Mouse (Mus musculus): ENCODE data around the gene Crb3. TPM values are rescaled to one million over a fixed set of nuclear protein-coding genes. Genes with fewer than 3 reads are reported as not detected.
A peak's percentile ranks its signal among the peaks of the same experiment; 100 is the strongest.

Crb3 gene
- polyA plus RNA-seq, 1 experiment from 2014 or later = 33.0 TPM

DNA sequence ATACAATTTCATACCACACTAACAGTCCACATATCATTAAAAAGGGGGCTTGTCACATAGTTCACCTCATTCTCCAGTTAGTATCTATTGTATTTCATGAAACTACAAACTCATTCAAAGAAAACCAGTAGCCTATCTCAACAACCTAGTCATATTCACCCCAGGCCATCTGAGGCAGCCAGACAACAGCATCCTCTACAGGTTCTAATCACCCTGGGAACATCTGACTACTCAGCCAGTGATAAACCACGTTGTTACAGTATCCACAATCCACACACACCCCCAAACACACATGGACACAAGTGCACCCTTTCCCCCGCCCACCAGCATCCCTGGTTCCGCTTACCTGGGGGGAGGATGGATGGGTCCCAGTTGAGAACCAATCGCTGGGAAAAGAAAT lies 31.4 kb upstream of the Crb3 start:
- DNase-seq = no peak
- H3K4me2 ChIP-seq (ENCODE audit: low read depth, low read length) = no peak overlapping the region
- 76% methylated on average over 4 of the region's 4 CpGs for WGBS (ENCODE audit: insufficient replicate concordance)

DNA sequence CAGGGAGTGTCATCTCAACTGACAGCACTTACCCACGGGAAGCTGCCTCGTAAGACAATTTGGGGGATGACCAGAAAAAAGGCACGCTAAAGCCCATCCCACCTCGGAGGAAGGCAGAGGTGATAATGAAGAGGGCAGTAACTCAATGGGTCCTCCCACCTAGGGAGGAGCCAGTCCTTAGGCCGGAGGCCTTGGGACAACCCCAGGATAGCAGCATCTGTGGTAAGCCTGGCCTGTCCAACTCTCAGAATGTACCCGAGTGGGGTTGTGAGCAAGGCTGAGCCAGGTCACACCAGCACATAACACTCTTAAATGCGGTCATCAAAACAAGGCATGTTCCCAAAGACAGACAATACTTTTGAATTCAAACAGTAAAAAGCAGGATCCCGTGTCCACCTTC lies 29.2 kb upstream of the Crb3 start:
- Histone ChIP-seq H3K4me3 (ENCODE audit: low read depth, low read length) (peak overlapping the region; percentile 72), H3K27ac (ENCODE audit: low read depth) (no peak overlapping the region), H3K27me3 (ENCODE audit: insufficient read depth, low read length) (no peaks in the 10 kb centered on the region), H3K36me3 (replicated peaks; ENCODE audit: insufficient read depth, low read length) (peaks cover 39% of the 10 kb centered on the region), H3K4me1 (ENCODE audit: insufficient read depth) (peaks cover 22% of the 10 kb centered on the region), H3K9ac (replicated peaks) (peak overlapping the region; percentile 97), H3K4me2 (ENCODE audit: low read depth, low read length) (peak overlapping the region; percentile 87), H3K9me3 (ENCODE audit: low read length) (no peaks in the 10 kb centered on the region)
- TF ChIP-seq CTCF (IDR thresholded peaks at IDR 0.05; ENCODE audit: low read depth) (no peak), EP300 (IDR thresholded peaks at IDR 0.05; ENCODE audit: low read depth) (no peak)
- no peak for ATAC-seq
- DNase-seq = no peak
- 19% methylated on average over 8 of the region's 8 CpGs for WGBS (ENCODE audit: insufficient replicate concordance)

More for the DNA sequence above, 31.4 kb upstream of the Crb3 start:
- no peak for ATAC-seq
- H3K27me3 ChIP-seq (ENCODE audit: insufficient read depth, low read length) = no peaks in the 10 kb centered on the region
- peaks cover 61% of the 10 kb centered on the region for H3K36me3 ChIP-seq (replicated peaks; ENCODE audit: insufficient read depth, low read length)
- TF ChIP-seq EP300 (IDR thresholded peaks at IDR 0.05; ENCODE audit: low read depth) = peak; percentile 69
- TF ChIP-seq CTCF (IDR thresholded peaks at IDR 0.05; ENCODE audit: low read depth) = no peak
- no peaks in the 10 kb centered on the region for H3K9me3 ChIP-seq (ENCODE audit: low read length)
- H3K4me1 ChIP-seq (ENCODE audit: insufficient read depth) = peaks cover 19% of the 10 kb centered on the region
- H3K4me3 ChIP-seq (ENCODE audit: low read depth, low read length) = no peak overlapping the region
- no peak overlapping the region for H3K27ac ChIP-seq (ENCODE audit: low read depth)
- H3K9ac ChIP-seq (replicated peaks) = 0 out of 2 replicates have a peak overlapping the region, but pooled peaks have one; percentile 16

DNA sequence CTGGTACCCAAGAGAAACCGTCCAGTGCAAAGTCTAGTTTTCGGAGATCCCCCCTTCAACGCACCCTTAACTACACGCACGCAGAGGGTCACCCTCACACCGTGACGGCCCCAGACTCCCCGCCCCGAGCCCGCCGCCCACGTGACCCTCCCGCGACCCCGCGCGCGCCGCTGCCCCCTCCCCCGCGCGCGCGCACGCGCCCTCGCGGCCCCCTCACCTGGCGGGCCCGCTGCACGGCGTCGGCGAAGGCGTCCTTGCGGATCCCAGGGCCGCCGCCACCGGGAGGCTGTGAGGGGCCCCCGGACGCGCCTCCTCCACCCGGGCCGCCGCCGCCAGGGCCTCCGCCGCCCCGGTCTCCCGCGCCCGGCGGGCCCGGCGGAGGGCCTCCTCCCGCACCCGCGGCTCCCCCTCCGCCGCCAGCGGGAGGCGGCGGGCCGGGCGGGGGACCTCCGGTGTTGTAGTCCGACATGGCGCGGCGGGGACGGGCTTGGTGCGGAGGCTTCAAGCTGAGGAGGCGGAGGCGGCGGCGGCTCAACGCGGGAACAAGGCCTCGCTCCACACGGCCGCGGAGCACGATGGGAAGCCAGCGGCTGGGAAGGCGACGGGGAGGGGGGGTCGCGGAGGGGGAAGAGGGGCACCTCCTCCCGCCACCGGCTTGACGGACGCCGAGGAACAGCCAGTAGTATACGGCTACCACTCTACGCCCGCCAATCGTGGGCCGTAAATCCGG lies 27.8 kb upstream of the Crb3 start, which contains the start of gene Khsrp:
Gene Khsrp (minus strand): TSS at position 592 of the 730 bp plus-strand sequence.
- Histone ChIP-seq H3K9me3 (ENCODE audit: low read length) (no peaks in the 10 kb centered on the region), H3K27ac (ENCODE audit: low read depth) (peak within 1 kb of the TSS; percentile 94), H3K9ac (replicated peaks) (peak within 1 kb of the TSS; percentile 97), H3K36me3 (replicated peaks; ENCODE audit: insufficient read depth, low read length) (peaks cover 25% of the 10 kb centered on the region), H3K4me1 (ENCODE audit: insufficient read depth) (peaks cover 22% of the 10 kb centered on the region), H3K27me3 (ENCODE audit: insufficient read depth, low read length) (no peaks in the 10 kb centered on the region), H3K4me3 (ENCODE audit: low read depth, low read length) (peak within 1 kb of the TSS; percentile 72), H3K4me2 (ENCODE audit: low read depth, low read length) (peak within 1 kb of the TSS; percentile 87)
- DNase-seq (peak; percentile 61), ATAC-seq (no peak)
- WGBS (ENCODE audit: insufficient replicate concordance) = under 1% methylated on average over 61 of the region's 99 CpGs
- TF ChIP-seq CTCF (IDR thresholded peaks at IDR 0.05; ENCODE audit: low read depth) (no peak), EP300 (IDR thresholded peaks at IDR 0.05; ENCODE audit: low read depth) (no peak)

DNA sequence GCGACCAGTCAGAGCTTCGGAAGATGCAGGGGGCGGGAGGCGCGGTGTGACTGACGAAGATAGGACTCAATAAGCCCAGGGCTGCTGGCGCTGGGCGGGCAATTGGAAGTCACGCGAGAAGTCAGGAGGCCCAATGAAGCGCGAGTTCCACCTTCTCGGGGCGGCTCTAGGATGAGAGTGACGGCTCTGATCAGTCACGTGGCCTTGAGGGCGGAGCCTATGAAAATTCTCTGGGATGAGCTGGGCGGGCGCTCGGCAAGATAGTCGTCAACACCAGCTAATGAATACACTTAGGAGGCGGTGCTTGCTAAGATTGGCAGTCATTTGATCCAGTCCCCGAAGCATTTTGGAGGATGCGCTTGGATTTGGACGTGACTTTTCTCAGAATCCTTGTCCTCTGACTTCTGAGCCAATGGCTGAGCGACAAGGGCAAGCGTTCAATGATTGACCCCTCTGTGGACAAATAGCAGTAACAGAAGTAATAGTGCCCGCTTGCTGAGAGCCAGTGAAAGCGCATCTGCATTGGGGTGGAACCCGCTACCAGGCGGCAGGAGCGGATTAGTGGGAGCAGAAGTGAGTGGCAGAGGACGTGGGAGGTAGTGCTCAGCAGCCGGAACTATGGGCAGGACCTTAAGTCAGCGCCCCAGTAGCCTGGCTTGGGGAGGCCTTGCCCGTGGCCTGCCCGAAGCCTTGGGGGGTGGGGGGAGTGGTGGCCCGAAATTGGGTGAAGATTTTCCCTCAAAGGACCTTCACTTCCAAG lies 27.1 kb upstream of the Crb3 start:
- TF ChIP-seq CTCF (IDR thresholded peaks at IDR 0.05; ENCODE audit: low read depth) = 0 out of 2 replicates have a peak, but pooled peaks have one; percentile 13
- TF ChIP-seq EP300 (IDR thresholded peaks at IDR 0.05; ENCODE audit: low read depth) = 0 out of 2 replicates have a peak, but pooled peaks have one; percentile 32
- Histone ChIP-seq H3K4me2 (ENCODE audit: low read depth, low read length) (peak overlapping the region; percentile 87), H3K9me3 (ENCODE audit: low read length) (no peaks in the 10 kb centered on the region), H3K27me3 (ENCODE audit: insufficient read depth, low read length) (no peaks in the 10 kb centered on the region), H3K27ac (ENCODE audit: low read depth) (peak overlapping the region; percentile 91), H3K4me3 (ENCODE audit: low read depth, low read length) (peak overlapping the region; percentile 72), H3K36me3 (replicated peaks; ENCODE audit: insufficient read depth, low read length) (peaks cover 19% of the 10 kb centered on the region), H3K4me1 (ENCODE audit: insufficient read depth) (peaks cover 22% of the 10 kb centered on the region), H3K9ac (replicated peaks) (peak overlapping the region; percentile 64)
- WGBS (ENCODE audit: insufficient replicate concordance) = under 1% methylated on average over 38 of the region's 38 CpGs
- DNase-seq = peak; percentile 99
- peak; percentile 89 for ATAC-seq

DNA sequence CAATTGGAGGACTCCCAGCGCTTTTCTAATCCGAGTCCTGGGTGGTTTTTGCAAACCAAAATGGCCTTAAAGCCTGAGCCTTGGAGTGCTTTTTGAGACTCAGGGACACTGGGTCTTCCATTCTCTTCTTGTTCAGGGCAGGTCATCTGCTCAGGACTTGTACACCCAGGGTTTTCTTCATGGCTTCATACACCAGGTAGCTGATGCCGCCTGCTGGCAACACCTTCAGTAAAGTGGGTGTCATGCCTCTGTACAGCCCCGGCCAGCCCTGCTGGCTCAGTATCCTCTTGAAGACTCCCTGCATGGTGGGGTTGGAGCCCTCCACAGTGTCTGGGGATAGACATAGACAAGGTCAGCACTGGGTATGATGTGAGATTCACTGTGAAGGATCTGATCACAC lies 26.1 kb upstream of the Crb3 start:
- ATAC-seq (no peak), DNase-seq (no peak)
- Histone ChIP-seq H3K27me3 (ENCODE audit: insufficient read depth, low read length) (no peaks in the 10 kb centered on the region), H3K36me3 (replicated peaks; ENCODE audit: insufficient read depth, low read length) (peaks cover 9% of the 10 kb centered on the region), H3K4me2 (ENCODE audit: low read depth, low read length) (peak overlapping the region; percentile 82; the same call in 1 of the 2 replicates), H3K4me3 (ENCODE audit: low read depth, low read length) (no peak overlapping the region), H3K9me3 (ENCODE audit: low read length) (no peaks in the 10 kb centered on the region), H3K27ac (ENCODE audit: low read depth) (0 out of 2 replicates have a peak overlapping the region, but pooled peaks have one; percentile 91), H3K4me1 (ENCODE audit: insufficient read depth) (peaks cover 22% of the 10 kb centered on the region), H3K9ac (replicated peaks) (no peak overlapping the region)
- TF ChIP-seq EP300 (IDR thresholded peaks at IDR 0.05; ENCODE audit: low read depth) = no peak
- peak; percentile 11; the same call in 1 of the 2 replicates for TF ChIP-seq CTCF (IDR thresholded peaks at IDR 0.05; ENCODE audit: low read depth)
- 78% methylated on average over 4 of the region's 4 CpGs for WGBS (ENCODE audit: insufficient replicate concordance)

DNA sequence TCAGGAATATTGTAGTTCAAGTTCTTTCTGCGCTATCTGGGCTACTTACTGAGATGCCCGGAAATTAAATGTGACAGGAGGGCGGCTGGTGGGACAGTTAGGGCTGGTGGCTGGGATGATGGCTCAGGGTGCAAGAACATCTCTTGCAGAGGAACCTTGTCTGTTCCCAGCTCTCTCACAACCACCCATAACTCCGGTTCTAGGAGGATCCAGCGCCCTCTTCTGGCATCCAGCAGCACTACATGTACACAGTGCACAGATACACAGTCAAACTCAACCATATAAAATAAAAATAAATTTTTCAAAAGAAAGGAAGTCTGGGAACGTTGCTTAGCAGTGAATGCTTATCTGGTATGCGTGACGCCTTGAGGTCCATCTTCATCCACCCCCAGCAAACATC lies 19.9 kb upstream of the Crb3 start:
- WGBS (ENCODE audit: insufficient replicate concordance) = 40% methylated on average over 8 of the region's 8 CpGs
- DNase-seq = no peak
- Histone ChIP-seq H3K27me3 (ENCODE audit: insufficient read depth, low read length) (no peaks in the 10 kb centered on the region), H3K36me3 (replicated peaks; ENCODE audit: insufficient read depth, low read length) (no peaks in the 10 kb centered on the region), H3K9ac (replicated peaks) (no peak overlapping the region), H3K9me3 (ENCODE audit: low read length) (no peaks in the 10 kb centered on the region), H3K4me2 (ENCODE audit: low read depth, low read length) (no peak overlapping the region), H3K4me3 (ENCODE audit: low read depth, low read length) (no peak overlapping the region), H3K27ac (ENCODE audit: low read depth) (no peak overlapping the region), H3K4me1 (ENCODE audit: insufficient read depth) (no peaks in the 10 kb centered on the region; the same call in 1 of the 2 replicates)
- ATAC-seq = no peak
- TF ChIP-seq CTCF (IDR thresholded peaks at IDR 0.05; ENCODE audit: low read depth) = peak; percentile 50
- no peak for TF ChIP-seq EP300 (IDR thresholded peaks at IDR 0.05; ENCODE audit: low read depth)

Data from liver, postnatal 0 days (tissue).